Mouse (Mus musculus) telencephalon, adult 2 months (tissue): ENCODE measurements around the gene Vps51.
"Not testable (repeated sequence)": the region's sequence is repeated elsewhere in the genome, so short reads cannot be mapped to it uniquely, and the experiment has no call there.

ENCODE experiments used
- DNase-seq: peaks from one replicate; pipeline ENCODE4 v3.0.0-alpha.2; 2011; ENCODE audit warnings: low read depth, low spot score

Gene Vps51

GRCm38 (mm10) chr19:6047899-6048166, 29.2 kb downstream of the Vps51 start:
- no peak for DNase-seq

DNA sequence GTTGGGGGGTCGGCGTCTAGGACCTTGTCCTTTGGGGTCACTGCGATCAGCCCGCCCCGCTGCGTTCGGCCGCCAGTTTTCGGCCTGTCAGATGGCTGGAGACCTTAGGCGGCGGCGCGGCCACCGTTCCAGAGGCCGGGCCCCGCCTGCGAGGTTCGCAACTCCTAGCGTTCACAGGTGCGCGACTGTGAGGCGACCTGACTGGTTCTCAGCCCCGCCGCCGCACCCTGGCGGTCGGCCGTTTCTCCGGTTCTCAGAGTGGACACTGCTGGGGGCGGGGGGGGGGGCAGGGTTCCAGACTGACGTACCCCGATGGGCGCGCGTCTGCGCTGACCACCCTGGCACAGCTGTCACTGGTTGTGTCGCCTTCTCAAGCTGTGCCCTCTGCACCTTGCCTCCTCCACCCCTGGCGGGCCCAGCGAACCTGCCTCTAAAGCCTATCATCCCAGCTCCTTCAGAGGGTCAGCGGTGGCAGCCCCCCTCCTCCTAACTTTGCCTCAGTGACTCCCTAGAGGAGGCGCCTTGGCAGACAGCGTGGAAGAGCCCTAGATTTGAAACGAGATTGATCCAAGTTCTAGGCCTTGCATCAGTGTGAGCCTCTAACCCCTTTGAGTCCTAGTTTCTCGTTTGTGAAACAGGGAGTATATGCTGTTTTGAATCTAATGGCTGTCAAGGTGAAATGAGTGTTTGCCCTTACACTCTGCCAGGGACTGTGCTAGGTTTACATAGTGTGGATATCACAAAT, 29.7 kb downstream of the Vps51 start:
- no peak for DNase-seq

GRCm38 (mm10) chr19:6046294-6047153, 30.5 kb downstream of the Vps51 start, which contains the start of gene Syvn1:
Gene Syvn1 (plus strand): TSS chr19:6046576.
- peak; percentile 97 for DNase-seq

GRCm38 (mm10) chr19:6045366-6046293, 31.4 kb downstream of the Vps51 start:
- DNase-seq: no peak

DNA sequence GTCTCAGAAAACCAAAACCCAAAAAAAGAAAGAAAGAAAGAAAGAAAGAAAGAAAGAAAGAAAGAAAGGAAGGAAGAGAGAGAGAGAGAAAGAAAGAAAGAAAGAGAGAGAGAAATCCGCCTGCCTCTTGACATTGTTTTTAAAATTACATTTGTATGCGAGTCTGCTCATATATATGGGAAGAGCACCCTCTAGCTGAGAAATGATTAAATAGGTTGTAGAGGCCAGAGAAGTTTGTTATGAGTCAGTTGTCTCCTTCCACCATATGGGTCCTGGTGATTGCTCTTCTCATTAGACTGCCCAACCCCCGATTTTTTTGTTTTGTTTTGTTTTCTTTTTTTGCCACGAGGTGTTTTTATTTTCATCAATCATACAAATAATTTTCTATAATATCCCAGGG, 32.9 kb downstream of the Vps51 start:
- DNase-seq: not testable (repeated sequence)

DNA sequence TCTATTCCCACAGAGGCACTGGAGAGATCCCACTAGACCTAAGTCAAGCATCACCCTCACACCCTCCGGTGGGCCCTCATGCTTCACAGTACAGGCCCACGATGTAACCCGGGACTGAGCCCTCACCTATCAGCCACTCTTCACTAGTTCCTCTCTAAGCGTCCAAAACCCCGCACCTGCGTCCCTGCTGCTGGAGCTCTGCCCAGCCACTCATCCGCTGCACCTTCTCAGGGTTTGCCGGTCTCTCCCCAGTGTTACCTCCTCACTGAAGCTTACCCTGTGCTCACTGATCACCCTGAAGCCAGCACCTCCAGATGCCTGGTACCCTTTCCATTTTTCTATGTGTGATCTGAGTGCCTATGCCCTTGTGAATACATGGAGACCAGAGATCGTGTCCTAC, 34.7 kb downstream of the Vps51 start:
- no peak for DNase-seq

GRCm38 (mm10) chr19:6040002-6040401, 37.0 kb downstream of the Vps51 start:
- DNase-seq: no peak

DNA sequence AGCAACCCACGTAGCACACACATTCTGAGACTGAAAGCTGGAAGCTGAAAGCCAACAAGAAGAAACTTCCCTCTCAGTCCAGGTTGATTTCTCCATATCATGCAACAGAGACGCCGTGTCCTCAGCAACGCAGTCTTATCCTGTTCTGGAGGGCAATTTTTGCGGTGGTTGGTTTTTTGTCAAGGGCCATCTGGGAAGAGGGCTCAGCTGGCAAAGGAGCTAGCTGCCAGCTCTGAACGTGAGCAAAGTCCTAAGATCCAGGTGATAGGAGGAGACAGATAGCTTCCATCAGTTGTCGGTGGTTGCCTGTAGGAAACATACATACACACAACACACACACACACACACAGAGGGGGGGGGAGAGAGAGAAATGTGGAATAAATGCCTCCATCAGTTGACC, 38.7 kb downstream of the Vps51 start:
- DNase-seq: no peak

- no peak for DNase-seq
Observed at GRCm38 (mm10) chr19:6037695-6038094, 39.3 kb downstream of the Vps51 start.

GRCm38 (mm10) chr19:6035966-6036585, 41.0 kb downstream of the Vps51 start:
- DNase-seq: no peak

GRCm38 (mm10) chr19:6030520-6031280, 46.3 kb downstream of the Vps51 start:
- DNase-seq: no peak

DNA sequence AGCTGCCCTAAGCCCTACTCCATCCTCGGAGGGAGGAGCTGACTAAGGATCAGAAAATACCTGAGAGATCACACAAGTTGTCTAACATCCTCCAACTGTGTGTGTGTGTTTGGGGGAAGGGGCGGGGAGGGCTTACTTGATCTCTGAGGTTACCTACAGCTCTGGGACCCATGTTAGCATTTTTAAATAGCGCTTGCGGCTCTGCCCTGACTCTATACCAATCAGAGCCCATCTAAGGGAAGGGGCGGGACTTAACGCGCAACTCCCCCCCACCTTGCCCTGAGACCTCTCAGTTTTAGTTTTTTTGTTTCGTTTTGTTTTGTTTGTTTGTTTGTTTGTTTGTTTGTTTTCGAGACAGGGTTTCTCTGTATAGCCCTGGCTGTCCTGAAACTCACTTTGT, 47.6 kb downstream of the Vps51 start:
- DNase-seq: no peak

DNA sequence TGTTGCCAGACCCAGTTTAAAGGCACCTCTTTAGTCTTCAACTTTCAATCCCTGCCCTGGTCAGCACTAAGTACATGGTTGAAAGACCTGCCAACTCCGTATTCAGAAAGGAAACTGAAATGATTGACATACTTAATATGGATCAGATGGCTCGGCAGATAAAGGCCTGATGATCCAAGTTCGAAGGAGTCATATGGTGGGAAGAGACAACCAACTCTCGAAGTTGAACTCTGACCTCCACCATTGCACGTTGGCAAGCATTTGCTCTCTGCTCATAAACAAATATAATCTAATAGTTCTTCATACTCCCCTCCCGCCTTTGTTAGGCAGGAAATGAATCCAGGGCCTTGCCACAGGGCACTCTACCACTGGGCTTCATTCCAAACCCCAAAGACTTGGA, 48.0 kb downstream of the Vps51 start:
- DNase-seq: no peak

DNA sequence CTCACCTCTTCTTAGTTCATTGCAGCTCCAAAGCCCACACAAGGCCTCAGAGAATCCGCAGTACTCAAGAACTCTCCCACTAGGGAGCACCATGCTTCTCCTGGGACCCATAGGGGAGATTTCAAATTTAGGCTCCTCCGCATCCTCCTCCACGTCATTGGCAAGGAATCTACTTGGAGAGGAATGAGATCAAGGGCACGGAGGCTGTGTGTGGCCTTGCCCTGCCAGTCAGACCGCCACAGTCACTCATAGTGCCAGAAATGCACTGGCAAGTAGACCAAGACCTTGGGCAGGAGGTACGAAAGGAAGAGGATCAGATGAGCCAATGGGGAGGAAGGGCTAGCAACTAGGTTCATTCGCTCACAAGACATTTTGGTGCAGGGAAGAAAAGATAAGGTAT, 53.1 kb downstream of the Vps51 start:
- no peak for DNase-seq

GRCm38 (mm10) chr19:6023059-6023458, 54.0 kb downstream of the Vps51 start:
- DNase-seq: no peak

GRCm38 (mm10) chr19:6020276-6020675, 56.8 kb downstream of the Vps51 start:
- no peak for DNase-seq

DNA sequence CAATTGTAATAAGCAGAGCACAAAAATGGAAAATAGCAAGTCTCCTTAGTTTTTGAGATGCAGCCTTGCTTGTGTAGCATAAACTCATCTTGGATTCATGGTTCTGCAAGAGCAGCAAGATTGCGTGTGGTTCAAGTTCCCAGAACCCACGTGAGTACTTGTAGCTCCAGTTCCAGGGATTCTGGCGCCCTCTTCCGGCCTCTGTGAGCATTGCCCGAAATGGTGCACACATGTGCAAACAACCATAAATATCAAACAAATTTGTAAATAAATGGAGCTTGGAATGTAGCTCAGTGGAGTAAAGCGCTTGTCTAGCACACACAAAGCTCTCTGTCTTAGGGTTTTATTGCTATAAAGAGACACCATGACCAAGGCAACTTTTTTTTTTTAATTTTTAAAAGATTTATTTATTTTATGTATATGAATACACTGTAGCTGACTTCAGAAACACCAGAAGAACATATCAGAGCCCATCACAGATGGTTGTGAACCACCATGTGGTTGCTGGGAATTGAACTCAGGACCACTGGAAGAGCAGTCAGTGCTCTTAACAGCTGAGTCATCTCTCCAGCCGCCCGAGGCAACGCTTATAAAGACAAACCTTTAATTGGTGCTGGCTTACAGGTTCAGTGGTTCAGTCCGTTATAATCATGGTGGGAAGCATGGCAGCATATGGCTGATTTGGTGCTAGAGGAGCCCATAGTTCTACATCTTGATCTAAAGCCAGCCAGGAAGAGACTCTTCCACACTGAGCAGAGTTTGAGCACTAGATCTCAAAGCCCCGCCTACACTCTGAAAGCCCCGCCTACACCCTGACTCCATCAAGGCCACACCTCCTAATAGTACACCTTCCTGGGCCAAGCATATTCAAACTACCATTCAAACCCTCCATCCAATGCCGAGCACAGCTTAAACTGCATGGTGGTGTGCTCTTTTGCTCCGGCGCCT, 58.6 kb downstream of the Vps51 start:
- DNase-seq: peak; percentile 72
